Mouse (Mus musculus): Measurements from ENCODE around the gene Cd19. TPM values are rescaled to one million over a fixed set of nuclear protein-coding genes. Genes with fewer than 3 reads are reported as not detected.

Cd19 gene
- total and polyA plus RNA-seq, 3 experiments = 132 to 234 (median 141) TPM

DNA sequence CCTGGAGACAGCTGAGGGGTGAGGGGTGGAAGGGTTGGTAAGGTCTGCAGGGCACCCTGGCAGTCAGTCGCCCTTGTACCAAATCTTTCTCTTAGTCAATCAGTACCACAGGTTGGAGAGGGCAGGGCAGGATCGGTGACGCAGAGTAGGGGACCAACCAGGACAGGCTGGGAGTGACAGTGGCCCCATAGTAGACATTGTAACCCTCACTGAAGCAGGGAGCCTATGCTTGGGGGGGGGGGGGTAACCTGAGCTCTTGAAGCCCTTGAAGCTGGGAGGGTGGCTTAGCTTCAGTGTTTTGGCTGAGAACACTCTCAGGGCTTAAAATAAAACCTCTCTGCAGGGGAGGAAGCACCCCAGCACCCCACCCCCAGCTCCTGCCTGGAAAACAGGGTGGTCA, 46.9 kb upstream of the Cd19 start:
- no peak overlapping the region for H3K4me3 ChIP-seq (replicated peaks in 1 of 3; ENCODE audit: low read depth in 2 of 3, low read length in 2 of 3, poor library complexity in 1 of 3)
- dilution Hi-C loops (cut with MboI; ENCODE audit: extremely low pct_ligation_motif_present, extremely low pct_unique_long_range_greater_than_20kb, low sequenced_read_pairs) = no loop called here
- H3K4me2 ChIP-seq (ENCODE audit: insufficient read depth, low read depth, poor library complexity, severe bottlenecking) = no peak overlapping the region
- no peak overlapping the region for H3K27ac ChIP-seq (ENCODE audit: insufficient read depth, low read depth)
- no peaks in the 10 kb centered on the region for H3K27me3 ChIP-seq (replicated peaks)
- in situ Hi-C loops (cut with MboI; ENCODE audit: low pct_ligation_motif_present, low pct_unique_long_range_greater_than_20kb, low sequenced_read_pairs) = no loop called here
- H3K4me1 ChIP-seq (ENCODE audit: control insufficient read depth in 1 of 2, insufficient read depth in 2 of 2) = peaks cover 9 to 60% of the 10 kb centered on the region in 2 experiments
- no peaks in the 10 kb centered on the region for H3K79me2 ChIP-seq (replicated peaks; ENCODE audit: control insufficient read depth, extremely low read depth, insufficient read depth, poor library complexity, severe bottlenecking)
- TF ChIP-seq BHLHE40 (IDR thresholded peaks at IDR 0.05; ENCODE audit: low read depth, low read length) = no peak
- TF ChIP-seq TBP (conservative IDR thresholded peaks at IDR 0.05; ENCODE audit: low read depth, low read length) = no peak
- no peak for TF ChIP-seq MXI1 (IDR thresholded peaks at IDR 0.05; ENCODE audit: low read depth, low read length)
- no peak for TF ChIP-seq CTCF (conservative IDR thresholded peaks at IDR 0.05 in 1 of 2, IDR thresholded peaks at IDR 0.05 in 1 of 2; ENCODE audit: low read depth in 2 of 2, low read length in 2 of 2)
- TF ChIP-seq USF1 (IDR thresholded peaks at IDR 0.05; ENCODE audit: low read depth, low read length) = no peak
- no peak for TF ChIP-seq ZKSCAN1 (IDR thresholded peaks at IDR 0.05; ENCODE audit: borderline replicate concordance, low read depth, low read length)
- no peak for TF ChIP-seq NELFE (IDR thresholded peaks at IDR 0.05; ENCODE audit: low read depth, low read length)
- TF ChIP-seq MYC (IDR thresholded peaks at IDR 0.05; ENCODE audit: low read depth, low read length) = no peak
- TF ChIP-seq POLR2AphosphoS2 (IDR thresholded peaks at IDR 0.05; ENCODE audit: low read depth, low read length) = no peak
- no peak for TF ChIP-seq TCF12 (IDR thresholded peaks at IDR 0.05; ENCODE audit: low read depth, low read length)
- TF ChIP-seq UBTF (IDR thresholded peaks at IDR 0.05; ENCODE audit: low read depth, low read length) = no peak
- TF ChIP-seq RCOR1 (conservative IDR thresholded peaks at IDR 0.05; ENCODE audit: low read depth, low read length) = no peak
- no peak for TF ChIP-seq ZNF384 (IDR thresholded peaks at IDR 0.05; ENCODE audit: low read depth, low read length)
- TF ChIP-seq SMC3 (IDR thresholded peaks at IDR 0.05; ENCODE audit: low read depth, low read length) = no peak
- no peak for TF ChIP-seq ZC3H11A (IDR thresholded peaks at IDR 0.05; ENCODE audit: low read depth, low read length)
- TF ChIP-seq ZMIZ1 (IDR thresholded peaks at IDR 0.05; ENCODE audit: low read depth, low read length) = no peak
- TF ChIP-seq HCFC1 (IDR thresholded peaks at IDR 0.05; ENCODE audit: low read depth, low read length) = no peak
- TF ChIP-seq CHD2 (IDR thresholded peaks at IDR 0.05; ENCODE audit: low read length) = no peak
- no peak for TF ChIP-seq IRF4 (IDR thresholded peaks at IDR 0.05; ENCODE audit: low read depth, low read length)
- DNase-seq (ENCODE audit: extremely low read depth) = no peak
- no peak overlapping the region for H3K9ac ChIP-seq (ENCODE audit: insufficient read depth, low read depth)
- H3K9me3 ChIP-seq (replicated peaks; ENCODE audit: low read length) = no peaks in the 10 kb centered on the region
- H3K36me3 ChIP-seq (replicated peaks in 1 of 2; ENCODE audit: control insufficient read depth in 1 of 2, insufficient read depth in 1 of 2, low read length in 1 of 2) = peaks cover 5 to 28% of the 10 kb centered on the region in 2 experiments

DNA sequence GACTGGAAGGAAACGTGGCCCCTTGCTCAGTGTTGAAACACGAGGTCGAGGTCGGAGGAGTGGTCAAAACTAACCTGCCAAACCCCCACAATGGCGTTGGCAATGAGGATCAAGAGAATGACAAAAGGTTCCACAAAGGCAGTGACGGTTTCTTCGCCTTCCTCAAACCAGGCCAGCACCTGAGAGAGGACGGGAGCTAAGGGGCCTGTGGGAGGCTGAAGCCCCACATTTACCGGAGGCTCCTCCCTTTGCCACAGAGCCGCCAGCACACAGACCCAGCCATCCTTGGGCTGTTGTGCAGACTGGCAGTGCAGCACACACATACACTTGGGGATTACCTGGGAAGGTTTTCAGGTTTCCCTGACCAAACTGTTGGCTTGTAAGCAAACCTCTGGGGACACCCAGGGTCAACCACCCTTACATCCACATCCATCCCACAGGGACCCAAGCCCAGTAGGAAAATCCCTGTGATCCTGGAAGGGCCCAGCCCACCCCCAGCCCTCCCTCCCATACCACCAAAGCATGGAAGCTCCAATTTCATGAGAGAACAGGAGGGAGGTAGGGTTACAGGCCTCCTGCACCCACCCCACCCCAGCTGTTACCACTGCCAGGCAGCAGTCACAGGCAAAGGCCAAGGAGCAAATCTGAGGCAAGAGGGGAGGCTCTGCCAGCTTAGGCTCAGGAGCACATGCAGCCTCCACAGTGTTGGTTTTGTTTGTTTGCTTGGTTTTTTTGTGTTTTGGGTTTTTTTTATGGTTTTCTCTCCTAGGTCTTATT, 46.1 kb upstream of the Cd19 start:
- Histone ChIP-seq H3K4me2 (ENCODE audit: insufficient read depth, low read depth, poor library complexity, severe bottlenecking) (no peak overlapping the region), H3K79me2 (replicated peaks; ENCODE audit: control insufficient read depth, extremely low read depth, insufficient read depth, poor library complexity, severe bottlenecking) (no peaks in the 10 kb centered on the region), H3K4me3 (replicated peaks in 1 of 3; ENCODE audit: low read depth in 2 of 3, low read length in 2 of 3, poor library complexity in 1 of 3) (no peak overlapping the region), H3K36me3 (replicated peaks in 1 of 2; ENCODE audit: control insufficient read depth in 1 of 2, insufficient read depth in 1 of 2, low read length in 1 of 2) (peaks cover 0 to 22% of the 10 kb centered on the region in 2 experiments), H3K9ac (ENCODE audit: insufficient read depth, low read depth) (no peak overlapping the region), H3K27ac (ENCODE audit: insufficient read depth, low read depth) (no peak overlapping the region), H3K9me3 (replicated peaks; ENCODE audit: low read length) (no peaks in the 10 kb centered on the region), H3K4me1 (ENCODE audit: control insufficient read depth in 1 of 2, insufficient read depth in 2 of 2) (peaks cover 9 to 52% of the 10 kb centered on the region in 2 experiments), H3K27me3 (replicated peaks) (no peaks in the 10 kb centered on the region)
- no peak for DNase-seq (ENCODE audit: extremely low read depth)
- TF ChIP-seq TBP (conservative IDR thresholded peaks at IDR 0.05; ENCODE audit: low read depth, low read length) = no peak
- 0 out of 2 replicates have a peak, but pooled peaks have one; percentile 29 for TF ChIP-seq MAX (IDR thresholded peaks at IDR 0.05; ENCODE audit: low read length)
- in situ Hi-C loops (cut with MboI; ENCODE audit: low pct_ligation_motif_present, low pct_unique_long_range_greater_than_20kb, low sequenced_read_pairs) = no loop called here
- dilution Hi-C loops (cut with MboI; ENCODE audit: extremely low pct_ligation_motif_present, extremely low pct_unique_long_range_greater_than_20kb, low sequenced_read_pairs) = no loop called here
